Mouse (Mus musculus) megakaryocyte, embryonic 14.5 days (primary cell): ENCODE results near the gene Kat2b. TPM values are rescaled to one million over a fixed set of nuclear protein-coding genes. Genes with fewer than 3 reads are reported as not detected.

Experiments used
- H3K27me3 ChIP-seq: replicated peaks from 2 replicates; pipeline ENCODE3; 2012; ENCODE audit warnings: inconsistent platforms
- H3K36me3 ChIP-seq: replicated peaks from 2 replicates; pipeline ENCODE3; 2012; ENCODE audit warnings: low read length, inconsistent platforms, mixed read lengths
- H3K4me1 ChIP-seq: 2 replicates; pipeline ENCODE4 v1.6.1; 2012; ENCODE audit warnings: inconsistent platforms
- H3K4me3 ChIP-seq: replicated peaks from 2 replicates; pipeline ENCODE3; 2012; ENCODE audit warnings: moderate library complexity, mild to moderate bottlenecking, inconsistent platforms
- H3K9me3 ChIP-seq: 2 replicates; pipeline ENCODE4 v1.6.1; 2012; ENCODE audit warnings: inconsistent platforms
- FLI1 ChIP-seq: IDR thresholded peaks from 2 replicates; pipeline ENCODE4 v1.6.1; 2012; ENCODE audit warnings: low read length, inconsistent platforms, mixed read lengths
- GATA1 ChIP-seq: IDR thresholded peaks from 3 replicates; pipeline ENCODE4 v1.6.1; 2012; ENCODE audit warnings: mixed read lengths, low read length, inconsistent platforms, borderline replicate concordance
- polyA plus RNA-seq: library from polyadenylated mRNA; stranded (reverse); fragments of >175 nt; gene quantifications from 2 replicates; pipeline ENCODE4 v1.2.3, GENCODE M21; 2012; ENCODE audit warnings: low replicate concordance; ENCODE audit not compliant: insufficient read depth

Gene Kat2b
- polyA plus RNA-seq, 1 experiment = 0.39 TPM

DNA sequence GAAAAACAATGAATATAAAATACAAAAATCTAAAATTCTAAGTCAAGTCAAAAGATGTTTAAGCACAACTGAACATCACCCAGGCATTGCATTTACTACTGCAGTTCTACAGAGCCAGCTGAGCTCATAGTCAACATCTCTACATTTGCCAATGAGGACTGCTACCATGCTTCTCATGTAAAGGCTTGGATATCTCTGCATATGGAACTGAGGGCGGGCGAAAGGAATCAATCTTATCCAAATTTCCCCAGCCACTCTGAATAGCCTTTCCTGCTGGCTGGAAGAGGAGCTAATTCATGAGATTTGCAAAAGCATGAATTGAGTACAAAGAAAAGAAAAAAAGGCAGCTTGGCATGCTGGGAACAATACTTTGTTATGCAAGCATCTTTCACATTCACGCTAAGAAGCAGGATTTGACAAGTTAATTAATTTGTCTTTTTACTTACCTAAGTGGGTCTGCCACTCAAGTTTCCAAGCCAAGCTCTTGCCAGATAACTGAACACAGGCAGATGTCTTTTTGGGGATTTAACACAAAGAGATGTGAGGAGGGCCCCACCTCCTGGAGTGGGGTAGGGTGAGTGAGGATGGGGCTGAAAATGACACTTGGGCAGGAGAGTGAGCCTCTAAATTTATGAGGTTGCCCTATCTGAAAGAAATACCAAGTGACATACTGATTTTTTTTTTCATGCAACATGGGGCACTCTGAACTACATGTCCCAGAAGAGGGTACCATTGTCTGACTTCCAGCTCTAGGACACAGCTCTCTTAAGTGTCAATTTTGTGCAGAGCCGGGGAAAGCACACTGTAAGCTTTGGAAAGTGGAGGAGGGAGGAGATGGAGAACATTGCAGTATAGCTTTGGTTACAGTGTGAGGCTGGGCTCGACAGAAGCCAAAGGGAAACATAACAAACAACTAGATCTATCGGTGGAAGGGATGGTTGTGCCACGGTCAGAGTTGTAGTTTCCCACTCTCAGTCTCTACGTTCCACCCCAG is 15.1 kb upstream of the Kat2b start:
- Histone ChIP-seq H3K27me3 (no peaks in the 10 kb centered on the region), H3K4me1 (no peaks in the 10 kb centered on the region), H3K36me3 (no peaks in the 10 kb centered on the region), H3K4me3 (no peak overlapping the region), H3K9me3 (peaks cover 9% of the 10 kb centered on the region)
- TF ChIP-seq GATA1 (no peak), FLI1 (no peak)

- Histone ChIP-seq H3K9me3 (peaks cover 9% of the 10 kb centered on the region), H3K27me3 (no peaks in the 10 kb centered on the region), H3K36me3 (no peaks in the 10 kb centered on the region), H3K4me1 (peaks cover 8% of the 10 kb centered on the region), H3K4me3 (no peak overlapping the region)
- TF ChIP-seq GATA1 = no peak
- no peak for TF ChIP-seq FLI1
Observed at GRCm38 (mm10) chr17:53554088-53554487, 12.6 kb upstream of the Kat2b start.

DNA sequence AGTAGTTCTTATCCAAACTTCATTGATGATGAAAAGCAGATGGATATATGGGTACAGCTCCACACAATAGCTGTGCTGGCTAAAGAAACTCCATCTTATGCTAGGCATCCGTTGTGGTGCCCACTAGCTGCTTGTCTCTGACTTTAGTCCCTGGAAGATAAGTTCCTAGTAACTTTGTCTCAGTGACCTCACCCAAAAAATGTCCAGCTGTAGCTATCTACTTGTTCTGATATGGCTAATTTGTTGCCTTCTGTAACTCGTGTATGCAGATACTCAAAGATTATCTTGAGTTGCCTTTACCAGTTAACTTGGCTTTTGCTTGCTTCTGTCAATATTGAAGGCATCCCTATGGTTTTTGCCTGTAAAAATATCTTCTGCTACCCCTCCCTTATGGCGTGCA is 11.8 kb upstream of the Kat2b start:
- TF ChIP-seq GATA1 = no peak
- TF ChIP-seq FLI1 = no peak
- no peak overlapping the region for H3K4me3 ChIP-seq
- H3K27me3 ChIP-seq = no peaks in the 10 kb centered on the region
- H3K4me1 ChIP-seq = peaks cover 11% of the 10 kb centered on the region
- H3K36me3 ChIP-seq = no peaks in the 10 kb centered on the region
- H3K9me3 ChIP-seq = peaks cover 6% of the 10 kb centered on the region

DNA sequence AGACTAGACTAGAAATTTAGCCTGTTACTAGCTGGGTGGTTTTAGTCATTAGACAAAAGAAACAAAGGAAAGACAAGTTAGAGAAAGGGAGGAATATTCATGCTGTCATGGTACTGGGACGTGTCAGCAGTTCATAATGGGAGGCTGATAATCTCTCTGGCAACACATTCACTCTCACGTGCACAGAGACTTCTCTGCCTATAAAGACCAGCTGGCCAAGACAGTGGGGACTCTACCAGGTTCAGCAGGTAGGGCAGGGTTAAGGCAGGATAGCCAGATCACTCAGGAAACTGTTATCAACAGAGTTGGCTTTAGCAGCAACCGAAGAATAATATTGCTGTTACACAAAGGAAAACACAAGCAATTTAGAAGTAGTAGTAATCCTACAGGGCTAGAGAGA is 9.2 kb upstream of the Kat2b start:
- Histone ChIP-seq H3K9me3 (no peaks in the 10 kb centered on the region), H3K36me3 (no peaks in the 10 kb centered on the region), H3K4me3 (no peak overlapping the region), H3K27me3 (no peaks in the 10 kb centered on the region), H3K4me1 (peaks cover 11% of the 10 kb centered on the region)
- no peak for TF ChIP-seq FLI1
- no peak for TF ChIP-seq GATA1

DNA sequence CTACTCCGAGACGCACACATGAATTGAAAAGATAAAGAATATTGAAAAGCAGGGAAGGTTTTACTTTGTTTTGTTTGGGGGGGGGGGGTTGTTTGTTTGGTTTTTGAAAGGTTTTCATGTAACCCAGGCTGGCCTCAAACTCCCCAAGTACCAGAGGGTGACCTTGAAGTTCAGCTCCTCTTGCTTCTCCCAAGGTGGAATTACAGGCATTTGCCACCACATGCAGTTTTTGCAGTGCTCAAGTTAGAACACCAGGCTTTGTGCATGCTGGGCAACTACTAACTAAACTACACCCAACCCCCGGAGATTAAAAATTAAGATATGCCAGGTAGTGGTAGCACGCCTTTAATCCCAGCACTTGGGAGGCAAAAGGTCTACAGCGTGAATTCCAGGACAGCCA is 7.0 kb upstream of the Kat2b start:
- no peak for TF ChIP-seq FLI1
- TF ChIP-seq GATA1 = no peak
- Histone ChIP-seq H3K9me3 (no peaks in the 10 kb centered on the region), H3K27me3 (no peaks in the 10 kb centered on the region)

GRCm38 (mm10) chr17:53561458-53562029 is 5.1 kb upstream of the Kat2b start:
- Histone ChIP-seq H3K36me3 (no peaks in the 10 kb centered on the region), H3K4me1 (peaks cover 16% of the 10 kb centered on the region), H3K4me3 (no peak overlapping the region), H3K27me3 (no peaks in the 10 kb centered on the region), H3K9me3 (no peaks in the 10 kb centered on the region)
- TF ChIP-seq FLI1 = no peak
- TF ChIP-seq GATA1 = no peak

More for the DNA sequence above, 7.0 kb upstream of the Kat2b start:
- H3K36me3 ChIP-seq = no peaks in the 10 kb centered on the region
- H3K4me3 ChIP-seq = no peak overlapping the region
- peaks cover 11% of the 10 kb centered on the region for H3K4me1 ChIP-seq

- Histone ChIP-seq H3K9me3 (no peaks in the 10 kb centered on the region), H3K27me3 (no peaks in the 10 kb centered on the region), H3K36me3 (no peaks in the 10 kb centered on the region), H3K4me1 (peaks cover 23% of the 10 kb centered on the region), H3K4me3 (no peak overlapping the region)
- TF ChIP-seq GATA1 = no peak
- TF ChIP-seq FLI1 = no peak
Observed at GRCm38 (mm10) chr17:53564837-53565236, 1.8 kb upstream of the Kat2b start.

DNA sequence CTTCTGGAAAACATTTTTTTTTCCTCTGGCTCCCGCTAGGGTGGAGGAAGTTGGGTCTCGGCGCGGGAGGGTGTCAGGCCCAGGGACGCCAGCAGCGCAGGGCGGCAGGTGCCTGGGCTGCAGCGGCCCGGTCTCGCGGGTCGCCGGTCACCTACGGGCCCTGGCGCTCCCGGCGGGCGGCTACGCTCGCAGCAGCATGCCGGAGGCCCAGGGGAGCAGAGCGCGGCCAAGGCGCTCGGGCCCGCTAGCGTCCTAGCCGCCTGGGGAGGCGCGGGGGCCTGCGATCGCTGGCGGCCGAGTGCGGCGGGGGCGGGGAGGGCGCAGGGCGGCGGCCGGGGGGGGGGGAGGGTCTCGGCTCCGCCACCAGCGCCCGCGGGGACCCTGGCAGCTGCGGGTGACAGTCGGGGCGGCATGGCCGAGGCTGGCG is 271 bp downstream of the Kat2b start:
- H3K4me1 ChIP-seq = peaks cover 38% of the 10 kb centered on the region
- H3K27me3 ChIP-seq = no peaks in the 10 kb centered on the region
- TF ChIP-seq GATA1 (no peak), FLI1 (no peak)
- H3K9me3 ChIP-seq = no peaks in the 10 kb centered on the region
- H3K36me3 ChIP-seq = no peaks in the 10 kb centered on the region
- H3K4me3 ChIP-seq = peak overlapping the region; percentile 97

GRCm38 (mm10) chr17:53567346-53568101 is 863 bp downstream of the Kat2b start:
- no peak for TF ChIP-seq GATA1
- no peak for TF ChIP-seq FLI1
- no peaks in the 10 kb centered on the region for H3K36me3 ChIP-seq

More at GRCm38 (mm10) chr17:53567346-53568101, 863 bp downstream of the Kat2b start:
- Histone ChIP-seq H3K4me3 (peak overlapping the region; percentile 97), H3K9me3 (no peaks in the 10 kb centered on the region), H3K4me1 (peaks cover 44% of the 10 kb centered on the region), H3K27me3 (no peaks in the 10 kb centered on the region)
